Mouse (Mus musculus) hindbrain, embryonic 12.5 days (tissue): Measurements from ENCODE around the gene Mbl1. TPM values are rescaled to one million over a fixed set of nuclear protein-coding genes. Genes with fewer than 3 reads are reported as not detected.

Experiments
- ATAC-seq: fragments of 200-750 bp; cut with Nextera tagmentation; 2 replicates; pipeline ENCODE4 v1.8.0; 2017; ENCODE audit warnings: moderate TSS enrichment; ENCODE audit not compliant: low FRiP score
- H3K27ac ChIP-seq: fragments of 300-500 bp; sonication (generic); 2 replicates; pipeline ENCODE4 v1.5.1; 2016; ENCODE audit warnings: mild to moderate bottlenecking
- H3K27me3 ChIP-seq: fragments of 300-500 bp; sonication (generic); 2 replicates; pipeline ENCODE4 v1.6.1; 2016; ENCODE audit warnings: mild to moderate bottlenecking
- H3K36me3 ChIP-seq: fragments of 300-500 bp; sonication (generic); 2 replicates; pipeline ENCODE4 v1.6.1; 2016; ENCODE audit warnings: mild to moderate bottlenecking
- H3K4me1 ChIP-seq: fragments of 300-500 bp; sonication (generic); 2 replicates; pipeline ENCODE4 v1.6.1; 2016
- H3K4me2 ChIP-seq: fragments of 300-500 bp; sonication (generic); replicated peaks from 2 replicates; pipeline ENCODE4 v1.6.1; 2016; ENCODE audit warnings: mild to moderate bottlenecking
- H3K4me3 ChIP-seq: fragments of 300-500 bp; sonication (generic); 2 replicates; pipeline ENCODE4 v1.5.1; 2016; ENCODE audit warnings: mild to moderate bottlenecking
- H3K9ac ChIP-seq: fragments of 300-500 bp; sonication (generic); 2 replicates; pipeline ENCODE4 v1.6.1; 2016; ENCODE audit warnings: mild to moderate bottlenecking, moderate library complexity
- H3K9me3 ChIP-seq: fragments of 300-500 bp; sonication (generic); replicated peaks from 2 replicates; pipeline ENCODE4 v1.6.1; 2016; ENCODE audit warnings: mild to moderate bottlenecking
- WGBS: fragments of 180-500 bp; shearing (Covaris S2); methylation state at CpG from one replicate; pipeline ENCODE4 v1.1.7; 2016; 5-methylcytosine and 5-hydroxymethylcytosine counted together
- polyA plus RNA-seq: library from polyadenylated mRNA; unstranded; fragments of >200 nt; fragmentation: Nextera tagmentation; extraction: Ambion mirVana; gene quantifications from 2 replicates; pipeline ENCODE4 v1.2.1, GENCODE M21; 2016

Gene Mbl1
- polyA plus RNA-seq, 1 experiment from 2014 or later = not detected

GRCm38 (mm10) chr14:41146922-41147321, 4.3 kb upstream of the Mbl1 start:
- no peaks in the 10 kb centered on the region for H3K36me3 ChIP-seq
- ATAC-seq = no peak
- 81% methylated on average over 3 of the region's 3 CpGs for WGBS
- H3K4me2 ChIP-seq = no peak overlapping the region
- H3K27me3 ChIP-seq = no peaks in the 10 kb centered on the region
- no peaks in the 10 kb centered on the region for H3K9me3 ChIP-seq
- no peak overlapping the region for H3K9ac ChIP-seq
- no peak overlapping the region for H3K4me3 ChIP-seq
- H3K4me1 ChIP-seq = no peaks in the 10 kb centered on the region
- H3K27ac ChIP-seq = no peak overlapping the region

GRCm38 (mm10) chr14:41147356-41147755, 3.9 kb upstream of the Mbl1 start:
- H3K9me3 ChIP-seq = no peaks in the 10 kb centered on the region
- H3K4me1 ChIP-seq = no peaks in the 10 kb centered on the region
- no peaks in the 10 kb centered on the region for H3K36me3 ChIP-seq
- no peak overlapping the region for H3K4me3 ChIP-seq
- H3K4me2 ChIP-seq = no peak overlapping the region
- no peaks in the 10 kb centered on the region for H3K27me3 ChIP-seq
- H3K27ac ChIP-seq = no peak overlapping the region
- WGBS = 87% methylated on average over 2 of the region's 2 CpGs
- H3K9ac ChIP-seq = no peak overlapping the region
- no peak for ATAC-seq

DNA sequence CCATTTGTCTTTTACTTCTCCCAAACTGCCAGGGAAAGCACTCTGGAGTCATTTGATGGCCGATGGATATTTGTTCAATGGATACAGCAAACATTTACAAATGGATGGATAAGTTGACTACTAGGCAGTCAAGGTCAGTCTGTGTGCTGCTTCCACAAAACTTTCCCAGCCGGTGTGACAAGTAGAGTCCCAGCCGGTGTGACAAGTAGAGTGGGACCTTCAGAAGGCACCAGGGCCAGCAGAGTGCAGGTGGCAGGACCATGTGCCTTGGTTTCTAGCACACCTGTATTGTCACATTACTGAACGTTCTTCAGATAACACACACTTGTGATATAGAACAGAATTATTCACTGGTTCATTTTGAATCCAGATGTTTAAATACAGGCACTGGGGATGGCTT, 8.8 kb downstream of the Mbl1 start:
- Histone ChIP-seq H3K4me3 (no peak overlapping the region), H3K9me3 (no peaks in the 10 kb centered on the region), H3K4me2 (no peak overlapping the region), H3K9ac (no peak overlapping the region), H3K36me3 (no peaks in the 10 kb centered on the region), H3K4me1 (no peaks in the 10 kb centered on the region), H3K27me3 (no peaks in the 10 kb centered on the region), H3K27ac (no peak overlapping the region)
- WGBS = 82% methylated on average over 4 of the region's 4 CpGs
- no peak for ATAC-seq

- no peak for ATAC-seq
- Histone ChIP-seq H3K4me3 (no peak overlapping the region), H3K4me1 (no peaks in the 10 kb centered on the region), H3K27ac (no peak overlapping the region), H3K9ac (no peak overlapping the region), H3K9me3 (no peaks in the 10 kb centered on the region), H3K36me3 (no peaks in the 10 kb centered on the region), H3K27me3 (no peaks in the 10 kb centered on the region), H3K4me2 (no peak overlapping the region)
- WGBS = 19% methylated on average over 1 of the region's 1 CpGs
Observed at GRCm38 (mm10) chr14:41160743-41161142, 9.5 kb downstream of the Mbl1 start.

DNA sequence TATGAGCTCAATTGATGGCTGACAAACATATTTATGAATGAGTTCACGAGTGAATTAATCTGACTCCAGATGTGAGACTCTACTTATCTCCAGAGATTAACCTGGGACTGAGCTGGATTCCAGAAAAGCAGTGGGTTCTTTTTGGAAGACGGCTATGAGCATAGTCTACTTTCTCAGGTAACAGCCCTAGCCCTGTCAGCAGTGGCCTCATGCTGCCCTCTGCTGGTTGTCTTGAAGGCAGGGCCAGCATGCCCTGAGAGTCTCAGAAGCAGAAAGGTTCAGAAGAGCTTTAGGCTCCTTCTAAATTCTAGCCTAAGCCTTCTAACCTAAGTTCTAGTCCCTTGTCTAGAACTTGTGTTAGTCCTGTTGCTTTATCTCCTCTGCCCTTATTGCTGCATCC, 11.4 kb downstream of the Mbl1 start:
- Histone ChIP-seq H3K27me3 (no peaks in the 10 kb centered on the region), H3K9ac (no peak overlapping the region), H3K4me3 (no peak overlapping the region), H3K4me2 (no peak overlapping the region), H3K36me3 (no peaks in the 10 kb centered on the region), H3K4me1 (no peaks in the 10 kb centered on the region), H3K9me3 (no peaks in the 10 kb centered on the region), H3K27ac (no peak overlapping the region)
- WGBS = 27% methylated on average over 2 of the region's 2 CpGs
- ATAC-seq = no peak

- no peak for ATAC-seq
- H3K27me3 ChIP-seq = no peaks in the 10 kb centered on the region
- H3K27ac ChIP-seq = no peak overlapping the region
- no peak overlapping the region for H3K4me2 ChIP-seq
- H3K9ac ChIP-seq = no peak overlapping the region
- WGBS = 71% methylated on average over 5 of the region's 5 CpGs
- no peaks in the 10 kb centered on the region for H3K36me3 ChIP-seq
- H3K4me1 ChIP-seq = no peaks in the 10 kb centered on the region
- no peaks in the 10 kb centered on the region for H3K9me3 ChIP-seq
- no peak overlapping the region for H3K4me3 ChIP-seq
Observed at GRCm38 (mm10) chr14:41167278-41167677, 16.0 kb downstream of the Mbl1 start.

GRCm38 (mm10) chr14:41168567-41168966, 17.3 kb downstream of the Mbl1 start:
- no peak for ATAC-seq
- Histone ChIP-seq H3K4me1 (no peaks in the 10 kb centered on the region), H3K9me3 (no peaks in the 10 kb centered on the region)

DNA sequence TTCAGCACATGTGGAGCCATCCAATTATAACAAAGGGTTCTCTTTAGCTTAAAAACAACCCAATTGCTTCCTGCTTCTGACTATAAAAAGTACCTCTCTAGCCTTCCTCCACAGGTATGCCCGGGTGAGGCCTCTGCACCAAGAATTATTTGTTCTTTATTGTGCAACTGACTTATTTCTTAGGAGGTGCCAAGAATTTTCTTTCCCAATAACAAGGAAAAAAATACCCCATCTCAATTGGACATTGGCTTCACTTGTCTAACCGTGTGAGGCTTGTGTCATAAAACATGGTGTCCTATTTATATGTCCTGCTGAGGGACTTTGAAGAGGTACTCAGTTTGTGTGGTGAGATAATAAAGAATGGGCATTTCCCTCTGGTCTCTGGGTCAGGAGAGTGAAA, 19.3 kb downstream of the Mbl1 start:
- Histone ChIP-seq H3K9me3 (no peaks in the 10 kb centered on the region), H3K9ac (no peak overlapping the region), H3K4me3 (no peak overlapping the region), H3K4me2 (no peak overlapping the region), H3K36me3 (no peaks in the 10 kb centered on the region), H3K27ac (no peak overlapping the region), H3K27me3 (no peaks in the 10 kb centered on the region), H3K4me1 (no peaks in the 10 kb centered on the region)
- WGBS = 91% methylated on average over 2 of the region's 2 CpGs
- no peak for ATAC-seq

More at GRCm38 (mm10) chr14:41168567-41168966, 17.3 kb downstream of the Mbl1 start:
- Histone ChIP-seq H3K9ac (no peak overlapping the region), H3K27me3 (no peaks in the 10 kb centered on the region), H3K4me3 (no peak overlapping the region), H3K36me3 (no peaks in the 10 kb centered on the region), H3K4me2 (no peak overlapping the region), H3K27ac (no peak overlapping the region)
- WGBS = 97% methylated on average over 1 of the region's 1 CpGs

GRCm38 (mm10) chr14:41174802-41175201, 23.5 kb downstream of the Mbl1 start:
- Histone ChIP-seq H3K4me2 (no peak overlapping the region), H3K36me3 (no peaks in the 10 kb centered on the region), H3K4me3 (no peak overlapping the region), H3K4me1 (no peaks in the 10 kb centered on the region), H3K9me3 (no peaks in the 10 kb centered on the region), H3K27me3 (no peaks in the 10 kb centered on the region), H3K27ac (no peak overlapping the region), H3K9ac (no peak overlapping the region)
- 69% methylated on average over 1 of the region's 1 CpGs for WGBS
- ATAC-seq = no peak

DNA sequence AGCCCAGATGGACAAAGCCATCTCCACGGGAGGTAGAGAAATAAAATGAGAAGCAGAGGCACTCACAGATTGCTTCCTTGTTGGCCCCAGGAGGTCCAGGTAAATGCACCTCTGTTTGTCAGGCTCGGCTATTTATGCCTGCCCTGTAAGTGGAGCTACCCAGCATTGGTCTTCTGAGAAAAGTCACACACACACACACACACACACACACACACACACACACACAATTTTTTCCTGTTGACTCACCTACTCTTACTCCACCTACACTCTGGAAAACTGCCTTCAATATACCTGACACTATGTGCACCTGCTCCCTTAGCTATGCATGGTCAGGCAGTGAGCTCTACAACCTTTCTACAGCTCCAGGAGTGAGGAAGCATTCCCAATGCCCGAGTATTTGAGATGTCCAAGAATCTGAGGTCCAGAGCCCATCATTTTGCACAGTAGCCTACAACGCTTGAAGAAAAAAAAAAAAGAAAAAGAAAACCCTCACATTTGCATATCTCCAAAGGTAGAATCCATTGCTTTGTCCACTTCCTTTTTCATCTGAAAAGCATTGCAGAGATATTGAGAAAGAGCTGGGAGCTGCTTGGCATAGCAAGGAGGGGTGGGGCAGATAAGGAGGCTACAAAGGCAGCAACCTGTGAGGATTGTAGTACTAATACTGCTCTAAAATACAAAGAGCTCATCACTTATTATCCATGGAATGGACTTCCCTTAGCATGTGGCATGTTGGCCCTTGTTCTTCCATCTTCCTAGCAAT, 34.0 kb downstream of the Mbl1 start, which contains the start of gene Sftpd:
Gene Sftpd (minus strand): TSS at position 91 of the 763 bp plus-strand sequence.
- Histone ChIP-seq H3K4me3 (no peak within 1 kb of the TSS), H3K9me3 (no peaks in the 10 kb centered on the region), H3K4me1 (no peaks in the 10 kb centered on the region), H3K27me3 (no peaks in the 10 kb centered on the region), H3K27ac (no peak within 1 kb of the TSS), H3K4me2 (no peak within 1 kb of the TSS), H3K9ac (no peak within 1 kb of the TSS), H3K36me3 (no peaks in the 10 kb centered on the region)
- ATAC-seq = no peak
- 86% methylated on average over 4 of the region's 4 CpGs for WGBS

DNA sequence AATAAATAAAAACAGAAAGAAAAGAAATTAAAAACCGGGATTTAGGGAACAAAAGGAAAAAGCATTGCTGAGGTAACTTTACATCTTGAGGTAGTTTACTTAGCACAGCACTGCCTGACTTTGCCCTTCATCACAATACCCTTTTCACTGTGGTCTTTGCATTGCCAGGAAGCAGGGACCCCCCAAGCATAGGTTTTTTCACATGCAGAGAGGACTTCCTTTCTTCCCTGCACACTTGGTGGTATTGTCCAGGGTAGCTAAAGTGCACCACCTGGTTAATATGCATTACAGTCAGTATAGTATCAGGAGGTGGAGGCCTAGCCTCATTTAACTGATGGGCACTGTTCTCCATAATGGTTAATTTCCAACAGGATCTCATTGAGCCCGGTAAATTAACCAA, 38.2 kb downstream of the Mbl1 start:
- peaks cover 6% of the 10 kb centered on the region; the same call in 1 of the 2 replicates for H3K9me3 ChIP-seq
- H3K36me3 ChIP-seq = no peaks in the 10 kb centered on the region
- H3K4me2 ChIP-seq = no peak overlapping the region
- H3K27ac ChIP-seq = no peak overlapping the region
- WGBS = 80% methylated on average over 2 of the region's 2 CpGs
- H3K4me3 ChIP-seq = no peak overlapping the region
- no peak overlapping the region for H3K9ac ChIP-seq
- no peaks in the 10 kb centered on the region for H3K4me1 ChIP-seq
- H3K27me3 ChIP-seq = no peaks in the 10 kb centered on the region
- ATAC-seq = no peak

DNA sequence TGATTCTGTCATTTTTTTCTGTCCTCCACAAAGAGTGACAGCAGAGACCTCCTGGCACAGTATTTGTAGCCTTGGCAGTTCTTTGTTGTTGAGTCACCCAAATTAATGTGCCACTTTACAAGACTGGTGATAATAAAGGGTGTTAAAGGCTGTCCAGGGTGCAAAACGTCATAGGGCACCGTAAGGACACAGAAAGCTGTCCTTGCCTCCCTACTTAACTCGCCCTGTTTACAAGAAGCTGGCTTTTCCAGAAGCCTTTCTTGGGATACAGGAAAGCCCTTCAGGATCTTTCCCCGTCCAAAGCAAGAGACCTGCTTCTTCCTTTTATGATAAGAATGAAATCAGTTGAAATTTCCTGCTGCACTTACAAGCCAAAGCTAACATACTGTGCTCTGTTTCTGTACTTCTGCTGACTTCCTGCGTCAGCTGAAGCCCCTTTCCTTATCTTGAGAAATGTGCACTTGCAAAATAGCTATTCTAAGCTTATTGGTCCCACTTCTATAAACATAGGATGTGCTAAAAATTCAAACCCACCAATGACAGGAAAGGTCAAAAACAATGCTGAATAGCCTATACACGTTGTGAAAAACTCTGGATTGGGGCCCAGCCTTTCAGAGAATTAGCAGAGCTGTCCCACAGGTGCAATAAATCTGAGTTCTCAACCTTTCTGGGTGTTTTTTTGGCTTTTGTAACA, 46.9 kb downstream of the Mbl1 start:
- Histone ChIP-seq H3K27ac (no peak overlapping the region), H3K9ac (no peak overlapping the region), H3K9me3 (no peaks in the 10 kb centered on the region), H3K36me3 (no peaks in the 10 kb centered on the region), H3K4me2 (no peak overlapping the region), H3K27me3 (no peaks in the 10 kb centered on the region), H3K4me3 (no peak overlapping the region), H3K4me1 (no peaks in the 10 kb centered on the region)
- ATAC-seq = no peak
- WGBS = 76% methylated on average over 6 of the region's 6 CpGs
